Mouse (Mus musculus): ENCODE measurements around the gene Zbtb40. TPM values are rescaled to one million over a fixed set of nuclear protein-coding genes. Genes with fewer than 3 reads are reported as not detected.

The Zbtb40 gene
- polyA plus RNA-seq, 1 experiment, result 8.8 TPM

GRCm38 (mm10) chr4:137038501-137038900 is 10.1 kb downstream of the Zbtb40 start:
- Histone ChIP-seq H3K27ac (ENCODE audit: insufficient read depth, low read length) (no peak overlapping the region), H3K36me3 (ENCODE audit: control insufficient read depth, insufficient read depth, low read length) (no peaks in the 10 kb centered on the region), H3K27me3 (ENCODE audit: control insufficient read depth, insufficient read depth, low read length) (no peaks in the 10 kb centered on the region), H3K4me3 (ENCODE audit: extremely low read depth, insufficient read depth, insufficient read length) (no peak overlapping the region), H3K4me1 (ENCODE audit: control insufficient read depth, insufficient read depth, insufficient read length) (no peaks in the 10 kb centered on the region)
- WGBS, result 86% methylated on average over 3 of the region's 3 CpGs
- DNase-seq (ENCODE audit: low read depth in 1 of 2, low spot score in 2 of 2), result no peak
- TF ChIP-seq CTCF (IDR thresholded peaks at IDR 0.05; ENCODE audit: extremely low read depth, insufficient read depth, insufficient read length, insufficient replicate concordance), result no peak
- no peak for TF ChIP-seq POLR2A (IDR thresholded peaks at IDR 0.05; ENCODE audit: low read depth, low read length)

DNA sequence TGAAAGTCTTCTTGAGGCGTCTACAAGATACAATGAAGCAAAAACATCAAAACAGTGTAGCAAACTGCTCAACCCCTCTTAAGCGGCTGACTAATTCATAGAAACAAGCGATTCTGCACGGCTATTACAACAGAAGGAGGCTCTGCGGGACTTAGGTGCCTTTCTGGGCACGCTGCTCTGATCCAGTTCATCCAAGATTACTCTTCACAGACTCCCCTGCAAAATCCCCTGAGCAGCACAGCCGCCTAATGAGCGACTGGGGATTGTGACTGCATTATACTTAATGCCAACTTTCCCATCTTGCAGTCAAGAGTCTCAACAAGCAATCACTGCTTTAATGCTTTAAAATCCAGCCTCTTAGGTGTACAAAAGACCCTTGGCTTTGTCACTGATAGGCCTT is 10.5 kb downstream of the Zbtb40 start:
- H3K4me1 ChIP-seq (ENCODE audit: control insufficient read depth, insufficient read depth, insufficient read length), result no peaks in the 10 kb centered on the region
- H3K36me3 ChIP-seq (ENCODE audit: control insufficient read depth, insufficient read depth, low read length), result no peaks in the 10 kb centered on the region
- TF ChIP-seq CTCF (IDR thresholded peaks at IDR 0.05; ENCODE audit: extremely low read depth, insufficient read depth, insufficient read length, insufficient replicate concordance) (no peak), POLR2A (IDR thresholded peaks at IDR 0.05; ENCODE audit: low read depth, low read length) (no peak)
- no peaks in the 10 kb centered on the region for H3K27me3 ChIP-seq (ENCODE audit: control insufficient read depth, insufficient read depth, low read length)
- no peak overlapping the region for H3K4me3 ChIP-seq (ENCODE audit: extremely low read depth, insufficient read depth, insufficient read length)
- WGBS, result 90% methylated on average over 8 of the region's 8 CpGs
- DNase-seq (ENCODE audit: low read depth in 1 of 2, low spot score in 2 of 2), result no peak
- H3K27ac ChIP-seq (ENCODE audit: insufficient read depth, low read length), result no peak overlapping the region

GRCm38 (mm10) chr4:137033115-137033887 is 15.3 kb downstream of the Zbtb40 start:
- Histone ChIP-seq H3K27ac (ENCODE audit: insufficient read depth, low read length) (no peak overlapping the region), H3K36me3 (ENCODE audit: control insufficient read depth, insufficient read depth, low read length) (no peaks in the 10 kb centered on the region), H3K4me3 (ENCODE audit: extremely low read depth, insufficient read depth, insufficient read length) (no peak overlapping the region), H3K27me3 (ENCODE audit: control insufficient read depth, insufficient read depth, low read length) (no peaks in the 10 kb centered on the region), H3K4me1 (ENCODE audit: control insufficient read depth, insufficient read depth, insufficient read length) (no peaks in the 10 kb centered on the region)
- WGBS, result 82% methylated on average over 7 of the region's 7 CpGs
- no peak for TF ChIP-seq CTCF (IDR thresholded peaks at IDR 0.05; ENCODE audit: extremely low read depth, insufficient read depth, insufficient read length, insufficient replicate concordance)
- no peak for TF ChIP-seq POLR2A (IDR thresholded peaks at IDR 0.05; ENCODE audit: low read depth, low read length)
- no peak for DNase-seq (ENCODE audit: low read depth in 1 of 2, low spot score in 2 of 2)

DNA sequence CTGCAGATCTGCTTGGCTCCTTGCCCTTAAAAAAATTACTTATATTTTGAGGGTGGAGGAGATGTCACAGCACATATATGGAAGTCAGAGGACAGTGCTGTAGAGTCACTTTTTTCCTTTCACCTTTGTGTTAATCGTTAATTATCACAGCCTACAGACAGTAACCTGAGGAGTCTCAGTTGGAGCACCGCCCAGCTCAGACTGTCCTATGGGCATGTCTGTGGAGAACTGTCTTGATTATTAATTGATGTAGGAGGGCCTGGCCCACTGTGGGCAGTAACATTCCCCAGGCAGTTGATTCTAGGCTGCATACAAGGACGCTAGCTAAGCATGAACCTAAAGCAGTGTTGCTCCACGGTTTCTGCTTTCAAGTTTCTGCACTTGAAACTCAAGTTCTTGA is 16.1 kb downstream of the Zbtb40 start:
- Histone ChIP-seq H3K27me3 (ENCODE audit: control insufficient read depth, insufficient read depth, low read length) (no peaks in the 10 kb centered on the region), H3K4me1 (ENCODE audit: control insufficient read depth, insufficient read depth, insufficient read length) (no peaks in the 10 kb centered on the region), H3K36me3 (ENCODE audit: control insufficient read depth, insufficient read depth, low read length) (no peaks in the 10 kb centered on the region), H3K27ac (ENCODE audit: insufficient read depth, low read length) (no peak overlapping the region), H3K4me3 (ENCODE audit: extremely low read depth, insufficient read depth, insufficient read length) (no peak overlapping the region)
- no peak for DNase-seq (ENCODE audit: low read depth in 1 of 2, low spot score in 2 of 2)
- 93% methylated on average over 4 of the region's 4 CpGs for WGBS
- no peak for TF ChIP-seq CTCF (IDR thresholded peaks at IDR 0.05; ENCODE audit: extremely low read depth, insufficient read depth, insufficient read length, insufficient replicate concordance)
- no peak for TF ChIP-seq POLR2A (IDR thresholded peaks at IDR 0.05; ENCODE audit: low read depth, low read length)

GRCm38 (mm10) chr4:137031319-137031718 is 17.3 kb downstream of the Zbtb40 start:
- H3K27ac ChIP-seq (ENCODE audit: insufficient read depth, low read length), result no peak overlapping the region
- H3K4me1 ChIP-seq (ENCODE audit: control insufficient read depth, insufficient read depth, insufficient read length), result no peaks in the 10 kb centered on the region
- WGBS, result 95% methylated on average over 7 of the region's 7 CpGs
- TF ChIP-seq POLR2A (IDR thresholded peaks at IDR 0.05; ENCODE audit: low read depth, low read length), result no peak
- TF ChIP-seq CTCF (IDR thresholded peaks at IDR 0.05; ENCODE audit: extremely low read depth, insufficient read depth, insufficient read length, insufficient replicate concordance), result no peak
- DNase-seq (ENCODE audit: low read depth in 1 of 2, low spot score in 2 of 2), result no peak
- no peak overlapping the region for H3K4me3 ChIP-seq (ENCODE audit: extremely low read depth, insufficient read depth, insufficient read length)
- H3K36me3 ChIP-seq (ENCODE audit: control insufficient read depth, insufficient read depth, low read length), result no peaks in the 10 kb centered on the region
- no peaks in the 10 kb centered on the region for H3K27me3 ChIP-seq (ENCODE audit: control insufficient read depth, insufficient read depth, low read length)

- 86% methylated on average over 8 of the region's 8 CpGs for WGBS
- DNase-seq (ENCODE audit: low read depth in 1 of 2, low spot score in 2 of 2), result no peak
- H3K4me3 ChIP-seq (ENCODE audit: extremely low read depth, insufficient read depth, insufficient read length), result no peak overlapping the region
- no peaks in the 10 kb centered on the region for H3K4me1 ChIP-seq (ENCODE audit: control insufficient read depth, insufficient read depth, insufficient read length)
- H3K36me3 ChIP-seq (ENCODE audit: control insufficient read depth, insufficient read depth, low read length), result no peaks in the 10 kb centered on the region
- H3K27me3 ChIP-seq (ENCODE audit: control insufficient read depth, insufficient read depth, low read length), result no peaks in the 10 kb centered on the region
- TF ChIP-seq POLR2A (IDR thresholded peaks at IDR 0.05; ENCODE audit: low read depth, low read length), result no peak
- no peak for TF ChIP-seq CTCF (IDR thresholded peaks at IDR 0.05; ENCODE audit: extremely low read depth, insufficient read depth, insufficient read length, insufficient replicate concordance)
- H3K27ac ChIP-seq (ENCODE audit: insufficient read depth, low read length), result no peak overlapping the region
These were observed 19.3 kb downstream of the Zbtb40 start for GRCm38 (mm10) chr4:137029348-137029747.

GRCm38 (mm10) chr4:137027051-137027450 is 21.6 kb downstream of the Zbtb40 start:
- DNase-seq (ENCODE audit: low read depth in 1 of 2, low spot score in 2 of 2), result no peak
- no peaks in the 10 kb centered on the region for H3K27me3 ChIP-seq (ENCODE audit: control insufficient read depth, insufficient read depth, low read length)
- no peak overlapping the region for H3K4me3 ChIP-seq (ENCODE audit: extremely low read depth, insufficient read depth, insufficient read length)
- no peak overlapping the region for H3K27ac ChIP-seq (ENCODE audit: insufficient read depth, low read length)
- no peak for TF ChIP-seq CTCF (IDR thresholded peaks at IDR 0.05; ENCODE audit: extremely low read depth, insufficient read depth, insufficient read length, insufficient replicate concordance)
- TF ChIP-seq POLR2A (IDR thresholded peaks at IDR 0.05; ENCODE audit: low read depth, low read length), result no peak
- no peaks in the 10 kb centered on the region for H3K4me1 ChIP-seq (ENCODE audit: control insufficient read depth, insufficient read depth, insufficient read length)
- no peaks in the 10 kb centered on the region for H3K36me3 ChIP-seq (ENCODE audit: control insufficient read depth, insufficient read depth, low read length)
- 90% methylated on average over 5 of the region's 5 CpGs for WGBS

All from spleen, adult 2 months (tissue).